Mouse (Mus musculus) c-Kit-positive CD71-positive TER-119-negative erythroid progenitor cells, embryonic 14.5 days (primary cell): ENCODE results near the gene Zfp618.

Experiments used
- DNase-seq: peaks from one replicate; pipeline ENCODE4 v3.0.0-alpha.2; 2013; ENCODE audit warnings: low read depth

Gene Zfp618

DNA sequence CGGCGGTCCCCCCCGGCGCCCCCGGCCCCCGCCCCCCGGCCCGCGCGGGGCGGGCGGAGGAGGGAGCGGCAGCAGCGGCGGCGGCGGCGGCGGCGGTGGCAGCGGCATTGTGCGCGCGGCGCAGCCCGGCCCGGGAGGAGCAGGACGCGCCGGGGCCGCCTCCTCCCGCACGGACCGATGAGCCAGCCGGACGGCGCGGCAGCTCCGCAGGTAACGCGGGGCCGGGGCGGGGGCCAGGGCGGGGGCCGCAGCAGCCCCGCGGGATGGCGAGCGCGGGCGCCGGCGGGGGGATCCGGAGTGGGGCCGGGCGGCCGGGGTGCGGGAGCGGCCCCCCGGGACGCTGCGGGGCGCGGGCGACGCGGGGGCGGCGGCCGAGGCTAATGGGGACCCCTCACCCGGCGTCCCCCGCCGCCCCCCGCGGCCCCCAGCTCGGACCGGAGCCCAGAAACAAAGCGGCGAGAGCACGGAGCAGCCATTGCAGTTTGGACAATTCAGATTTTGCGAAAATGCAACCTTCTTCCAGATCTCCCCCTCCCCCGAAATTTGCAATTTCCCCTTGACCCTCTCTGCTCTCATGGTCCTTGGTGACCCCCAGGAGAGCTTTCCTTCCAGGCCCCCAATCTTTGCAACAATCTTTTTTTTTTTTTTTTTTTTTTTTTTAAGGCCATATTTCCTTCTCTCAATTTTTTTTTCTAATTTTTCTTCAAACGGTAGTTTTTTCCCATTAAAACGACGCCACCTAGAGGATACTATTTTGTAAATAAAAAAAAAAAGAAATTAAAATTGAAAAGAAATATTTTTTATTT lies at the start of gene Zfp618:
Gene Zfp618, plus strand, starts transcription at position 77 of the 806 bp plus-strand sequence.
- no peak for DNase-seq

- no peak for DNase-seq
Observed at GRCm38 (mm10) chr4:62917056-62917455, 48.3 kb upstream of the Zfp618 start.

- DNase-seq, result no peak
Observed at GRCm38 (mm10) chr4:62933798-62934197, 31.6 kb upstream of the Zfp618 start.

- no peak for DNase-seq
Observed at GRCm38 (mm10) chr4:62935589-62936218, 29.7 kb upstream of the Zfp618 start.

DNA sequence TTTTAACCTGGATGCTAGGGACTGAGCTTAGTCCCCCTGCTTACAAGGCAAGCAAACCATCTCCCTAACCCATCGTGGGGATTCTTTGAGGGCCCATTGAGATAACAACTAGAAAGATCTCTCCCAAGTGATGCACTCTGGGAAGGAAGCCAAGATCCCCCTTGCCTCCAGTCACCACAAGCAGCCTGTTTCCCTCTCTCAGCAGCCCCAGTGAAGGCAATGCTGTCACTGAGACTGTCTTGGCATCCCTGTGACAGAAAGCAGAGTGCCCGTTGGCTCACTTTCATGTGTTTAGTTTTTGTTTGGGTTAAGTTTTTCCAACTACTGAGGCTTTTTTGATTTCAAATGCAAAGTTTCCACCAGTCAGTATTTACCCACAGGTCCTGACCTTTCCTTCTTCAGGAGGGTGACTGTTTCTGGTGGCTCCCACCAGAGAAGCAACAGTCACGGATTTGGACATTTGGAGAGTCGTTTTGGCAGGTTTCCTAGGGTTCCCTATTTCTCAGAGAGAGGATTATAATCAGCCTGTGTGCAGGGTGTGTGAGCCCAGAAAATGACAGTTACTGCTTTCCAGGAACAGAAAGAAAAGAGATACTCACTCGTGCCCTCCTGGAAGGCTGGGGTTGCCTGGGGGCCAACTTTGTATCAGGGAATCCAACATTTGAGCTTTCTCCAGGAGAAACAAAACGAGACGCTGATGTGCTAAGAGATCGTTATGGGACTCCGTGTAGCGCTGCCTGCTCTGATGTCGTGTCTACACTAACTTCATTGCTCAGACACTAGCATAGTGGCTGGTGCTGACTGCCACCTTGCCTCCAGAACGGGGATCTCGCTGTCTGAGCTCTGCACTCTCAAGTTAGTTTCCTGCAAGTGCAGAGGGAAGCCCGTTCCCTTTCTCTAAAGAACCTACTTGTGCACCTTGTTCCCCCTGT lies 23.1 kb upstream of the Zfp618 start:
- DNase-seq, result no peak

DNA sequence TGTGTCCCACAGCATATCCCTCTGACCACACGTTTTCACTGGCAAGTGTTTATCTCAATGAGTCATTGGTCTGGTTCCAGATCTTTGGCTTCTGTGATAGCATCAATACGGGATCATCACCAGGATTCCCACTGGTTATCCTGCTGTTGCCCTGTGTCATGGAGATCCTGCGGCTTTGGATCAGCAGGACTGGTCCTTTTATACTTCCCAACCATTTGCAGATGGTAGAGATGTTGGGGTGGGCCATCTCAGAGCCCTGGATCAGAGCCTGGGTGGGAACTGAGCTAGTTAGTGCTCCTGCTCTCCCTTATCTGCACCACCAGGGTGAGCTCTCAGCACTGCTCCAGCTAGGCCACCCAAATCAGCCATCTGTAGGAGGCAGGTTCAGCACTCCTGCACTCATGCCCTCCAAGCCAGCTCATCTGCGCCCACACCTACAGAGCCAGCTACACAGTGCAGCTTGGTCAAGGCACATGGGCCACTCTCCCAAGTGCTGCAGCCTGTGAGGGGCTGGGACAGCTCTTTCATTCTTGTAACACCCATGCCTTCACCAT lies 21.0 kb upstream of the Zfp618 start:
- DNase-seq, result no peak

- no peak for DNase-seq
Observed at GRCm38 (mm10) chr4:62963806-62964205, 1.6 kb upstream of the Zfp618 start.

DNA sequence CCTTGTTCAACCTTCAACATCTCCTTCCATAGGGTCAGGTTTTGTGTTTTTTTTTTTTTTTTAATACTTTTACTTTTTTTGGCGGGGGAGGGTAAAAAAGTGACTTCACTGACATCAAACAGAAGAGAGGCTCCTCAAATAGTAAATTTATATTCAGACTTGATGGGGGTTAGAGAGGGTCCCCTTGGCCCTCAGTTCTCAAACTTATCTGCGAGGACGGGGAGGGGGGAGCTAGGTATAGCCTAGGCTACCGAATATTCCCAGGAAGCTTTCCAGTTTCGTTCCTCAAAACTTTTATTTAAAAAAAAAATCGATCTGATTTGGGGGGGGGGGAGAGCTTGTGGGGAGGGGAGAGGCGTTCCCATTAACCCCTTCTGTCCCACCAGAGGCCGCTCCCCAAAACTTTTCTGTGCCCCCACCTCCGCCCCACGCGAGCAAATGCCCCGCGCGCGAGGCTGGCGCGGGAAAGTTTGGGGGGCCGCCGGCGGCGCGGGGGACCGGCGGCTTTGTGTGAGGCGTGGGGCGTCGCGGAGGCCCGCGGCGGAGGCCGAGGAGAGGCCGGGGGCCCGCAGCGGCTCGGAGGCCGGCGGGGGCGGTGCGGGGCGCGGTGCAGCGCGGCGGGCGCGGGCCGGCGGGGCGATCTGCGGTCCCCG lies 403 bp upstream of the Zfp618 start:
- no peak for DNase-seq

DNA sequence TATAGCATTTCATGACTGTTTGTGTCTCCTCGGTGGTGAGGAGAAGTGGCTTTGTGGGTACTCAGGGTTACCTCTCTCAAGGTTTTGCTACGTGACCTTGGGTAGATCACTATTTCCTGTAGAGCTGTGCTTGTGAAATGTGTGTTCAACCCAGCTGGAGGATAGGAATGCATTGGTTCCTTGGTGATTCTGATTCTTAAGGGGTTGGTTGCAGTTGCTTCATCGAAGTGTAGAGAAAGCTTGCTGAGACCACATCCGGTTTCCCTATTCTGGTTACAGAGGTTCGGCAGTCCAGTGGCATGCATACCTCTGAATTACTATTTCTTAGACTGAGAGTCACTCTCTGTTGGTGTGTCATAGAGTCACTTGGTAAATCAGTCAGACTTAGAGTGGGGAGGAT lies 4.2 kb downstream of the Zfp618 start:
- DNase-seq, result no peak

DNA sequence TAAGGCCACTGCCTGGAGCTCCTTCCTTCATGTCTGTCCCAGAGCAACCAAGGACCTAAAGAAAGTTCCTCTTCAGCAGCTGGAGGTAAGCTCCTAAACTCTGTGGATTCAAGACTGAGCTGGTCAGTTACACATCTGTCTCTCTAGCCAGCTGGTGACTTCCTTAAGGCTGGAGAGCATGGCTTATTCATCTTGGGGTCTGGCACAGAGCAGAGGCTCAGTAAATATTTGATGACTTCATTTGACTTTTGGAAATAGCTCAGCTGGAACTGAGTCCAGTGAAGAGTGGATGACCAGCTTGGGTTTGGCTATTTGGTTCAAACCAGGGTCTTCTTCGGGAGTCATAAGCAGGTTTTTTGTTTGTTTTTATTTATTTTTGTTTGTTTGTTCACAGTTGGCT lies 6.6 kb downstream of the Zfp618 start:
- no peak for DNase-seq

- no peak for DNase-seq
Observed at GRCm38 (mm10) chr4:62973086-62973485, 7.7 kb downstream of the Zfp618 start.

DNA sequence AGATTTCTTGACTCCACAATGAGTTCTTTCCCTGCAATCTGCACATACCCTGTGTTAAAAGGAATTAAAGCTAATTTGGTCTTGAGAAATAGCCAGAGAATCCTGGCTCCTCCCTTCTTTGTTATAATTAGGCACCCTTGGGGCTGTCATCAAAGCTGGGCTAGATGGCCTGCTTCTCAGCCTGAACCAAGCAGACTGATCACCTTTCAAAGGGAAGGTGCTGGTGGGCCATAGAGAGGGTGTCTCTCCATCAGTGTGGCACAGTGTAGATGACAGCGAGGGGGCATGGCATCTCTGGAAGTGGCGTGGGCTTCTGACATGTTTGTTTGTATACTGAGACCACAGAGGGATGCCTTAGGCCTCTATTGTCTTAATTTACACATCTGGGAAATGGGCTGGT lies 9.5 kb downstream of the Zfp618 start:
- DNase-seq, result no peak

GRCm38 (mm10) chr4:62975541-62975940 lies 10.2 kb downstream of the Zfp618 start:
- DNase-seq, result no peak

DNA sequence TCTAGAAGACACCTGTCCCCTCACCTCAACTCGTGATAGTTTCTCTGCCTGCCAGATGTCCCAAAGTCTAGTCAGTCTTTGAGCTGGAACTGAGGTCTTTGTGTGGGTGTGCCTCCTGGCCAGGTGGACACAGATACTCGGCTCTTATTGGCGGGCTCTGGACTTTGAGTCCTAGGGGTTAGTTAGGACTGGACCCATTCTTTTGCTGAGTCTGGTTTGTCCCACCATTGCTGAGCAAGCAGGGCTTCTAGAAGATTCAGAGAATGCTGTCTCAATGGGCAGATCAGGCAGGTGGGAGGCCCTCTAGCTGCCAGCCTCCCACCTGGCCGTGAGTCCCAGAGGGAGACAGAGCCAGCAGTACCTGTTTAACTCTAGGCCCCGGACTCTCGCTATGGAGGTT lies 12.1 kb downstream of the Zfp618 start:
- DNase-seq, result no peak

- no peak for DNase-seq
Observed at GRCm38 (mm10) chr4:62978501-62978911, 13.1 kb downstream of the Zfp618 start.

- no peak for DNase-seq
Observed at GRCm38 (mm10) chr4:62981572-62981971, 16.2 kb downstream of the Zfp618 start.

- DNase-seq, result no peak
Observed at GRCm38 (mm10) chr4:62983556-62983955, 18.2 kb downstream of the Zfp618 start.

DNA sequence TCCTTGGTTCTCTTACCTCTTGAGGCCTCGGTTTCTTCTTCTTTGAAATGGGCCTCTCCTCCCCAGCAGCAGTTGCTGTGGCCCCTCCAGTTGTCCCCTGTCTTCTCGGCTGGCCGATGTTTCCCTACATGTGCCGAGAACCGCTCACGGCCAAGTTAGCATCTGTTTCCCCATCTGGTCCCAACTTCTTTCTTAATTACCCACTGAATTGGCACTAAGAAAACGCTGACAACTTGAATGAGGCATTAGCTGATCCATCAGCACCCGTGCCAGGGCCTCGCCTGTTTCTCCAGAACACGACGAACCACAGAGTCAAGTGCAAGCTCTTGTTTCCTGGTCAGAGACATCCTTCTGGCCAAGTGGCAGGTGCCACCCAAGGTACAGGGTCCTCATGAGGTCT lies 26.0 kb downstream of the Zfp618 start:
- DNase-seq, result no peak

DNA sequence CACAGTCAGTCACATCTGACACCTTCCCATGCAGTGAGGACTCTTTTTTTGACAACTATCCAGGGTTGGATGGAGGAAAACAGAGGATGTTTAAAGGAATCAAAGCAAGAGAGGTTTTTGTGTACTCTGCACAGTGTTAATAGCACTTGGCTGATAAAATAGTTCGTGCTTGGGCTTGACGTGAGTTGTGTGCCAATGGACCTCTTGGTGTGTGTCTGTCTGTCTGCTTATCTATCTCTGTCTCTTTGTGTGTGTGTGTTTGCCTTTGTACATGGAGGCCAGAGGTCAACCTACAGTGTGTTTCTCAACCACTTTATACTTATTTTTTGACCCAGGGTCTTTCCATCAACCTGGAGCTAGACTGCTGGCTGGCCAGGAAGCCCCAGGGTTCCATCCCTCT lies 27.8 kb downstream of the Zfp618 start:
- no peak for DNase-seq

GRCm38 (mm10) chr4:62997606-62998005 lies 32.2 kb downstream of the Zfp618 start:
- no peak for DNase-seq

DNA sequence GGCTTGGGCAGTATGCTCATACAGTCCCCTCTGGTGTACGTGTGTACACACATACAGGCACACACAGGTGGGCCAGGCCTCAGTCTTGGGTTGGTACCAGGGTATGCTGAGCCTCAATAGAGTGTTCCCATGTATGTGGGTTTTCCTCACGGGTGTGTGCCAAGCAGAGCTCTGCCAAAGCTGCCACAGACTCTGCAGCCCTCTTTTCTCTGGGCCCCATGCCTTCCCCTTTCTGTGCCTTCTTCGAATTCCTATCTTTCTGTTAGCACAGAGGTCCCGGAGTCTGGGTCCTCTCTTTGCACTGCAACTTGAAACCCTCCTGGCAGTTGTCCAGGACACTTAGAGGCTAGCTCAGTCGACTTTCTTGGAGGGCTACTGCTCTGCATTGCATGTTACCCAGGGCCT lies 33.1 kb downstream of the Zfp618 start:
- DNase-seq, result no peak

- no peak for DNase-seq
Observed at GRCm38 (mm10) chr4:62998908-62999307, 33.5 kb downstream of the Zfp618 start.
